Mouse (Mus musculus): ENCODE results near the gene Chst1.

- TF ChIP-seq CTCF (IDR thresholded peaks at IDR 0.05) (no peak), POLR2A (IDR thresholded peaks at IDR 0.05; ENCODE audit: insufficient read depth, low read depth, low read length) (no peak), EP300 (IDR thresholded peaks at IDR 0.05; ENCODE audit: insufficient read depth, low read depth, low read length) (no peak)
Measured at GRCm38 (mm10) chr2:92613645-92614044, 14.1 kb downstream of the Chst1 start.
